Mouse (Mus musculus) C2C12 (cell line): ENCODE data around the gene Snx9.

Source experiments
- CTCF ChIP-seq: IDR thresholded peaks from one replicate; pipeline ENCODE4 v1.5.1; 2011; ENCODE audit not compliant: control insufficient read depth, insufficient read depth, insufficient read length
- FOSL1 ChIP-seq: IDR thresholded peaks from one replicate; pipeline ENCODE4 v1.8.0; 2011; ENCODE audit warnings: mild to moderate bottlenecking, low read length; ENCODE audit not compliant: poor library complexity, insufficient read depth, severe bottlenecking
- MAX ChIP-seq: IDR thresholded peaks from one replicate; pipeline ENCODE4 v1.6.1; 2011; ENCODE audit warnings: mild to moderate bottlenecking, control low read depth
- USF1 ChIP-seq: IDR thresholded peaks from one replicate; pipeline ENCODE4 v1.6.1; 2011; ENCODE audit warnings: low read depth, mild to moderate bottlenecking, control low read depth, moderate library complexity

DNA sequence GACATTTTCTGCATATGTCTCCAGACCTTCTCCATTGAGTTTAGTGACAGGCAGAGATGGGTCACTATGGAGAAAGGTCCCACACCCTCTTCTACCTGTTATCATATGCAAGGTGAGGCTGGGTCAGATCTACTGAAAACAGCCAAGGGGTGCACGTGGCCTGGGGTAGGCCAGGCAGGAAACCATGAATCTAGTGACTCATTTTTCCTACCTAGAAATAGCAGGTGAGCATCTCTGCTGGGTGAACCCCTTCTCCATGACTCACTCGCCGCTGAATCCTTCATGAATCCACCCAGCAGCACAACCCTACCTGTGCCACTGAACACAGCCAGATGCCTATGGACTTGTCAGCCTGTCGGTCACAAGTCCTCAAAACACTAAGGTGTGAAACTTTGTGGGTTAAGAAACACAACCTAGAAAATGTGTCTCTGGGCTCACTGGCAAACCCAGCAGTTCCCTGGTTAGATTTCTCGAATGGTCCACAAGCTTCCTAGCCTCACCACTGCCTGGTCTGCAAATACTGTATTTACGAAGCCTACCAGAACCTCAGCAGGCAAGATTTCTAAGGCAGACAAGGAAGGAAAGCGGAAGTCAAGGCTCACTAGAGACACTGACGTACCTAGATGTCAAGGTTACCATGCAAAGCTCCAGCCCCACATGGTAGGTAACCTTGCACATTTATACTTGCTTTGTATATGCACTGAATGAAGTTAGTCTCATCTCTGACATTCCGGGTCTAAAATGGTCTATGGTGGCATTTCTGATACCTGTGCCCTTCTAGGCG, 37.7 kb upstream of the Snx9 start:
- no peak for TF ChIP-seq CTCF
- TF ChIP-seq USF1: no peak
- TF ChIP-seq MAX: no peak
- no peak for TF ChIP-seq FOSL1
